Mouse (Mus musculus) heart, embryonic 14.5 days (tissue): ENCODE results near the gene Sgk2. TPM values are rescaled to one million over a fixed set of nuclear protein-coding genes. Genes with fewer than 3 reads are reported as not detected.
A peak's percentile ranks its signal among the peaks of the same experiment; 100 is the strongest.

ENCODE experiments used
- ATAC-seq: fragments of 200-750 bp; cut with Nextera tagmentation; 2 replicates; pipeline ENCODE4 v1.8.0; 2017; ENCODE audit warnings: low read depth, moderate TSS enrichment; ENCODE audit not compliant: insufficient number of reproducible peaks, insufficient read depth, low FRiP score
- H3K27ac ChIP-seq, 2 experiments: fragments of 200-500 bp in 1 of 2; fragments of 300-500 bp in 1 of 2; sonication (generic) in 1 of 2; replicated peaks in 1 of 2; 2 replicates each; pipeline ENCODE4 v1.5.1; 2012 to 2014; ENCODE audit warnings: low read depth in 2 of 2, low read length in 2 of 2, control low read depth in 1 of 2, mild to moderate bottlenecking in 1 of 2, mixed read lengths in 1 of 2; ENCODE audit not compliant: control insufficient read depth in 1 of 2, insufficient read depth in 1 of 2
- H3K27me3 ChIP-seq: fragments of 300-500 bp; sonication (generic); 2 replicates; pipeline ENCODE4 v1.6.1; 2014; ENCODE audit warnings: mild to moderate bottlenecking, low read length, control low read depth; ENCODE audit not compliant: control insufficient read depth, insufficient read depth
- H3K36me3 ChIP-seq: fragments of 300-500 bp; sonication (generic); 2 replicates; pipeline ENCODE4 v1.6.1; 2014; ENCODE audit warnings: mild to moderate bottlenecking, control low read depth, low read length, mixed read lengths; ENCODE audit not compliant: control insufficient read depth, insufficient read depth
- H3K4me1 ChIP-seq, 2 experiments: fragments of 200-500 bp in 1 of 2; fragments of 300-500 bp in 1 of 2; sonication (generic) in 1 of 2; 2 replicates each; pipeline ENCODE4 v1.6.1; 2012 to 2014; ENCODE audit warnings: low read length in 2 of 2, control low read depth in 1 of 2, mixed read lengths in 1 of 2; ENCODE audit not compliant: control insufficient read depth in 2 of 2, insufficient read depth in 2 of 2
- H3K4me2 ChIP-seq: fragments of 300-500 bp; sonication (generic); 2 replicates; pipeline ENCODE4 v1.6.1; 2014; ENCODE audit warnings: mild to moderate bottlenecking, low read length
- H3K4me3 ChIP-seq, 2 experiments: fragments of 200-500 bp in 1 of 2; fragments of 300-500 bp in 1 of 2; sonication (generic) in 1 of 2; 2 replicates each; pipeline ENCODE4 v1.5.1; 2012 to 2014; ENCODE audit warnings: low read length in 2 of 2, mild to moderate bottlenecking in 2 of 2, control low read depth in 1 of 2, low read depth in 1 of 2, moderate library complexity in 1 of 2; ENCODE audit not compliant: control insufficient read depth in 1 of 2, insufficient read depth in 1 of 2
- H3K9ac ChIP-seq: fragments of 300-500 bp; sonication (generic); 2 replicates; pipeline ENCODE4 v1.6.1; 2014; ENCODE audit warnings: mild to moderate bottlenecking, low read length
- H3K9me3 ChIP-seq: fragments of 300-500 bp; sonication (generic); 2 replicates; pipeline ENCODE4 v1.6.1; 2016; ENCODE audit warnings: low read length, control low read depth; ENCODE audit not compliant: control insufficient read depth
- WGBS: fragments of 180-500 bp; shearing (Covaris S2); extraction: QIAGEN DNeasy Blood & Tissue Kit; methylation state at CpG from one replicate; pipeline ENCODE4 v1.1.7; 2014; 5-methylcytosine and 5-hydroxymethylcytosine counted together
- polyA plus RNA-seq: library from polyadenylated mRNA; unstranded; fragments of >200 nt; fragmentation: Nextera tagmentation; extraction: Ambion mirVana; gene quantifications from 2 replicates; pipeline ENCODE4 v1.2.1, GENCODE M21; 2014

Sgk2 gene
- polyA plus RNA-seq, 1 experiment from 2014 or later, result not detected

DNA sequence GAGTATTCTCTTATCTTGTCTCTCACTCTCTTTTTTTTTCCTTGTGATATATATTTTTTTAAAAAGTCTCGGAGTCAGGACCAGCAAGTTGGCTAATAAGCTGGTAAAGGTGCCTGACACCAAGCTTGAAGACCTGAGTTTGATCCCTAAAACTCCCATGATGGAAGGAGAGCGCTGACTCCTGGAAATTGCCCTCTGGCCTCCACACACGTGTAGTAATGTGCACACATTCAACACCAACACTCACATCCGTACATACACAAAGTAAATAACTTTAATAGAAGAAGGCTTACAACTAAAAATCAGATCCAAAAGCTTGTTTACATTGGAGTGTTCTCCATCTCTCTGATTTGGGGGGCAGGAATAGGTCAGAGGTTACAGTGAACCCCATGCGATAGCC is 13.9 kb upstream of the Sgk2 start:
- H3K27ac ChIP-seq, result no peak overlapping the region
- H3K4me2 ChIP-seq, result no peak overlapping the region
- 80% methylated on average over 5 of the region's 5 CpGs for WGBS
- H3K4me3 ChIP-seq, result no peak overlapping the region
- no peaks in the 10 kb centered on the region for H3K27me3 ChIP-seq
- ATAC-seq, result no peak
- no peaks in the 10 kb centered on the region for H3K9me3 ChIP-seq
- H3K4me1 ChIP-seq, result peaks cover 6 to 7% of the 10 kb centered on the region in 2 experiments; a peak in 3 of 4 replicates
- no peaks in the 10 kb centered on the region for H3K36me3 ChIP-seq
- H3K9ac ChIP-seq, result no peak overlapping the region

DNA sequence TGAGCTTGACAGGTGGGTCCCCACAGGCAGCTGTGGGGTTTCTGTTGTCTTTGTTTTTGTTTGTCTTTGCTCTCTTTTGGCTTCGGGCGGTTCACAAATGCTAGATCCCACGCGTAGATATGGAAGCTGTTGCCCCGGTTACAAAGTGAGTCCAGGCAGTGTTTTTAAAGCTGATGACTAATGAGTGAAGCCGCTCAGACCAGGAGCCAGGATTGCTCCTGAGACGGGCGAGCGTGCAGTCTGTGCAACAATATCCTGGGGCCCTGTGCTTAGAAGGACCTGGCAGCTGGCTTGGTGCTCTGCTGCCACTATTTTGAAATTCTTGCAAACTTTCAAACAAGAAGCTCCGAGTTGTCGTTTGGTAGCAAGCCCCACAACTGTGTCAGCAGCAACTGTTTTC is 13.5 kb upstream of the Sgk2 start:
- ATAC-seq, result no peak
- Histone ChIP-seq H3K27ac (no peak overlapping the region), H3K4me1 (peaks cover 6 to 7% of the 10 kb centered on the region in 2 experiments; a peak in 3 of 4 replicates), H3K9me3 (no peaks in the 10 kb centered on the region), H3K4me2 (no peak overlapping the region), H3K36me3 (no peaks in the 10 kb centered on the region), H3K4me3 (no peak overlapping the region), H3K27me3 (no peaks in the 10 kb centered on the region), H3K9ac (no peak overlapping the region)
- 34% methylated on average over 11 of the region's 11 CpGs for WGBS

GRCm38 (mm10) chr2:162975157-162975775 is 11.9 kb upstream of the Sgk2 start:
- Histone ChIP-seq H3K9me3 (no peaks in the 10 kb centered on the region), H3K36me3 (no peaks in the 10 kb centered on the region), H3K27me3 (no peaks in the 10 kb centered on the region), H3K4me1 (peaks cover 6 to 7% of the 10 kb centered on the region in 2 experiments; a peak in 3 of 4 replicates), H3K27ac (no peak overlapping the region), H3K4me2 (no peak overlapping the region), H3K4me3 (no peak overlapping the region), H3K9ac (no peak overlapping the region)
- 65% methylated on average over 11 of the region's 11 CpGs for WGBS
- ATAC-seq, result peak; percentile 54

DNA sequence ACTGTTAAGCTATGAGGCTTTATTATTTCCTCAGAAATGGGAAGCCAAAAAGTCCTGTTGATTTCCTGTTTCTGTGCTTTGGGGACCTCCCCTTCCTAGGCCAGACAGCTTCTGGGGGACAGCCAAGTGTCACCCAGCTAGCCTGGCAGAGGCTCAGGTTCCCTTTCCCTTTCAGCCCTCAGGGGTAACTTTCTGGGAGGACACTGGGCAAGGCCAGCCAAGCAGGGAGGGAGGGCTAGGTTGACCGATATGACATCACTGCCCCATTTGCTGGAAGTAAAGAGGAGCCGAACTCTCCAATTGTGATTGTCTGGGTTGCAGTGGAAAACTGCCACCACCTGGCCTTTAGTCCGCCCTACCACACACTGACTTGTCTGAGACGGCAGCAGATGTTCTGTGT is 11.1 kb upstream of the Sgk2 start:
- H3K4me2 ChIP-seq, result no peak overlapping the region
- ATAC-seq, result no peak
- H3K4me3 ChIP-seq, result no peak overlapping the region
- no peaks in the 10 kb centered on the region for H3K36me3 ChIP-seq
- H3K27ac ChIP-seq, result no peak overlapping the region
- no peak overlapping the region for H3K9ac ChIP-seq
- no peaks in the 10 kb centered on the region for H3K9me3 ChIP-seq
- peaks cover 6 to 7% of the 10 kb centered on the region in 2 experiments; a peak in 3 of 4 replicates for H3K4me1 ChIP-seq
- no peaks in the 10 kb centered on the region for H3K27me3 ChIP-seq
- 65% methylated on average over 4 of the region's 4 CpGs for WGBS

GRCm38 (mm10) chr2:162984381-162984780 is 2.7 kb upstream of the Sgk2 start:
- H3K4me3 ChIP-seq, result no peak overlapping the region
- no peak for ATAC-seq
- no peaks in the 10 kb centered on the region for H3K9me3 ChIP-seq
- H3K4me2 ChIP-seq, result no peak overlapping the region
- H3K27me3 ChIP-seq, result no peaks in the 10 kb centered on the region
- peaks cover 0 to 3% of the 10 kb centered on the region in 2 experiments; a peak in 2 of 4 replicates for H3K4me1 ChIP-seq
- H3K27ac ChIP-seq, result no peak overlapping the region
- H3K9ac ChIP-seq, result no peak overlapping the region
- H3K36me3 ChIP-seq, result no peaks in the 10 kb centered on the region
- 75% methylated on average over 6 of the region's 6 CpGs for WGBS

DNA sequence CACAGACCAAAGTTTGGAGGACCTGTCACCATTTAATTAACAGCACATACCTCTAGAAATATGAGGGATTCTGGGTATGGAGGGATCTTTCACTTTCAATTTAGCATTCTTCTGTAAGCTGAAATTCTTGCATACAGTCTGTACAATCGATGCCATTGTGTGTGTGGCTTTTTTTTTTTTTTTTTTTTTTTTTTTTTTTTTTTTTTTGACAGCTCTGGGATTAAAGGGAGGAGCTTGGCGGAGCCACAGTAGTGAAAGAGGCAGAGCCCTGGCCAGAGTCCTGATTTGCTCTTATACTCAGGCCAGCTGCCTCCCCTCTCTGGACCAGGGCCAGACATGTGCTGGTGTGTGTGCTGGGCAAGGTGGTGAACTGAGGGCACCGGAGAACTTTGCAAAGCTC is 1.2 kb upstream of the Sgk2 start:
- no peak overlapping the region for H3K9ac ChIP-seq
- H3K36me3 ChIP-seq, result no peaks in the 10 kb centered on the region
- ATAC-seq, result no peak
- no peak overlapping the region for H3K4me2 ChIP-seq
- no peaks in the 10 kb centered on the region for H3K27me3 ChIP-seq
- no peak overlapping the region for H3K4me3 ChIP-seq
- peaks cover 0 to 3% of the 10 kb centered on the region in 2 experiments; a peak in 2 of 4 replicates for H3K4me1 ChIP-seq
- 41% methylated on average over 3 of the region's 3 CpGs for WGBS
- no peak overlapping the region for H3K27ac ChIP-seq
- no peaks in the 10 kb centered on the region for H3K9me3 ChIP-seq

- H3K4me1 ChIP-seq, result peaks cover 0 to 3% of the 10 kb centered on the region in 2 experiments; a peak in 2 of 4 replicates
- 75% methylated on average over 3 of the region's 3 CpGs for WGBS
- H3K36me3 ChIP-seq, result no peaks in the 10 kb centered on the region
- H3K4me3 ChIP-seq, result no peak overlapping the region
- no peak overlapping the region for H3K27ac ChIP-seq
- no peaks in the 10 kb centered on the region for H3K9me3 ChIP-seq
- no peaks in the 10 kb centered on the region for H3K27me3 ChIP-seq
- ATAC-seq, result no peak
- no peak overlapping the region for H3K9ac ChIP-seq
- H3K4me2 ChIP-seq, result no peak overlapping the region
Observed at GRCm38 (mm10) chr2:162986764-162987163, 366 bp upstream of the Sgk2 start.

GRCm38 (mm10) chr2:162988235-162988634 is 1.1 kb downstream of the Sgk2 start:
- Histone ChIP-seq H3K27me3 (no peaks in the 10 kb centered on the region), H3K4me1 (peaks cover 0 to 3% of the 10 kb centered on the region in 2 experiments; a peak in 2 of 4 replicates), H3K9ac (no peak overlapping the region), H3K36me3 (no peaks in the 10 kb centered on the region), H3K9me3 (no peaks in the 10 kb centered on the region), H3K4me2 (no peak overlapping the region), H3K27ac (no peak overlapping the region), H3K4me3 (no peak overlapping the region)
- no peak for ATAC-seq
- 77% methylated on average over 4 of the region's 4 CpGs for WGBS
